Mouse (Mus musculus) mature B cell (primary cell): Measurements from ENCODE around the gene Rnase4.

ENCODE experiments used
- in situ Hi-C: fragments of 300-500 bp; cut with MboI; formaldehyde crosslinking; loops from 2 replicates; pipeline ENCODE4 v1.14.3; 2019

Rnase4 gene

GRCm38 (mm10) chr14:51090921-51091900 lies at the start of gene Rnase4, which contains the start of gene Ang:
Gene Rnase4, plus strand, starts transcription at chr14:51091077.
Gene Ang, plus strand, starts transcription at chr14:51091150.
- in situ Hi-C loops = no loop called here

- in situ Hi-C loops = no loop called here
These were observed 49.1 kb upstream of the Rnase4 start, which contains the start of gene Rnase9 for GRCm38 (mm10) chr14:51041769-51042168. Gene Rnase9, minus strand, starts transcription at chr14:51041869.

- in situ Hi-C loops = no loop called here
These were observed 43.0 kb upstream of the Rnase4 start for GRCm38 (mm10) chr14:51047846-51048245.

- in situ Hi-C loops = no loop called here
These were observed 40.8 kb upstream of the Rnase4 start, which contains the start of gene Rnase11 for GRCm38 (mm10) chr14:51050063-51050462. Gene Rnase11, minus strand, starts transcription at chr14:51050163.

- in situ Hi-C loops = no loop called here
These were observed 38.9 kb upstream of the Rnase4 start for GRCm38 (mm10) chr14:51051941-51052340.

- in situ Hi-C loops = no loop called here
These were observed 37.7 kb upstream of the Rnase4 start for GRCm38 (mm10) chr14:51053176-51053575.

GRCm38 (mm10) chr14:51054243-51055237 lies 36.3 kb upstream of the Rnase4 start:
- in situ Hi-C loops = no loop called here

- in situ Hi-C loops = no loop called here
These were observed 33.5 kb upstream of the Rnase4 start, which contains the start of gene Rnase12 for GRCm38 (mm10) chr14:51057401-51057831. Gene Rnase12, minus strand, starts transcription at chr14:51057661.

GRCm38 (mm10) chr14:51060761-51061160 lies 30.1 kb upstream of the Rnase4 start:
- in situ Hi-C loops = loop anchor here (5.0 to 10.0 kb wide), 3 partner anchors 33 to 256 kb away; partner anchors contain the start of genes Apex1, Ccnb1ip1, Osgep and Parp2

GRCm38 (mm10) chr14:51068956-51069355 lies 21.9 kb upstream of the Rnase4 start:
- in situ Hi-C loops = loop anchor here (10.0 kb wide), 2 partner anchors 144 to 264 kb away; partner anchors contain the start of genes Apex1, Ccnb1ip1, Osgep and Parp2

GRCm38 (mm10) chr14:51069617-51070016 lies 21.3 kb upstream of the Rnase4 start:
- in situ Hi-C loops = loop anchor here (10.0 kb wide), 2 partner anchors 145 to 265 kb away; partner anchors contain the start of genes Apex1, Ccnb1ip1, Osgep and Parp2

GRCm38 (mm10) chr14:51074335-51074734 lies 16.5 kb upstream of the Rnase4 start, which contains the start of gene Olfr750:
Gene Olfr750, minus strand, starts transcription at chr14:51074435.
- in situ Hi-C loops = no loop called here

- in situ Hi-C loops = no loop called here
These were observed 11.7 kb upstream of the Rnase4 start for GRCm38 (mm10) chr14:51079180-51079579.

- in situ Hi-C loops = no loop called here
These were observed 9.8 kb upstream of the Rnase4 start for GRCm38 (mm10) chr14:51081035-51081434.

- in situ Hi-C loops = no loop called here
These were observed 8.0 kb upstream of the Rnase4 start for GRCm38 (mm10) chr14:51082599-51083581.

GRCm38 (mm10) chr14:51083805-51084204 lies 7.1 kb upstream of the Rnase4 start:
- in situ Hi-C loops = no loop called here

GRCm38 (mm10) chr14:51085086-51085485 lies 5.8 kb upstream of the Rnase4 start:
- in situ Hi-C loops = no loop called here

GRCm38 (mm10) chr14:51085911-51086310 lies 5.0 kb upstream of the Rnase4 start:
- in situ Hi-C loops = no loop called here

- in situ Hi-C loops = no loop called here
These were observed 3.1 kb upstream of the Rnase4 start for GRCm38 (mm10) chr14:51087762-51088161.
